Mouse (Mus musculus): ENCODE data around the gene Csnk1g1.

Gene Csnk1g1

DNA sequence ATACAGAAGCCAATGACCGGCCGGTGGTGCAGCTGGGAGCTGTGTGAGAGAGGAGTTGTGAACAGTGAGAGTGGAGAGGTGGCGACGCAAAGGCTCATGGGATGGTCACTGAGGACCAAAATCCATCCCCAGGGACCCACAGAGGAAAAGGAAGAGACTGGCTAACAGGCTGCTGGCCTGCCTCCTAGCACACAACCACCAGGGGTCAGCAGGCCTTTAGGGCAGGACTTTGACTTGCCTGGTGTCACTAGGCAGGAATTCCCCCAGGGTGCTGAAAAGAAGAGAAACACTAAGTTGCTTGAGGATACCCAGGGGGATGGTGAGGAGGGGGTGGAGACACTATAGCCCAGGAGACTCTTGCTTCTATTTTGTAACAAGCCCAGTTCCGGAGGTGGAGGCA, 158.8 kb downstream of the Csnk1g1 start:
- peak in 1 of 2 experiments; percentile 37 for DNase-seq (ENCODE audit: low spot score in 2 of 2)

DNA sequence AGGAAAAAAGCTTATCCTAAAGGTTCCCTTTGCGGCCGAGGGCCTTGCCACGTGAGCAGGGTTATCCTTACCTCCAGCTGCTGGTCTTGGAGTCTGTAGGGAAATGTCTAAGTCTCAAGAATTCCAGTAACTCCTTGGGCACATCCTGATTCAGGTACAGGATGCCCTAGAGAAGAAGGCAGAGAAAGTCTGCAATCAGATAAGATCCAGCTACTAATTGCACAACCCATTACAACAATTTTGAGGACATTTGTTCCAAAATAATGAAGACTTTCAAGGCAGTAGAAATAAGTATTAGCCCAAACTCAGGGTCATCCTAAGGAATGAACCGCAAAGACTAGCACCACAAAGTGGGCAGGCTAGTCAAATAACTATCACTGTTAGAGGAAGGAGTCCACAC, 159.3 kb downstream of the Csnk1g1 start:
- DNase-seq (ENCODE audit: low spot score in 2 of 2): no peak

DNA sequence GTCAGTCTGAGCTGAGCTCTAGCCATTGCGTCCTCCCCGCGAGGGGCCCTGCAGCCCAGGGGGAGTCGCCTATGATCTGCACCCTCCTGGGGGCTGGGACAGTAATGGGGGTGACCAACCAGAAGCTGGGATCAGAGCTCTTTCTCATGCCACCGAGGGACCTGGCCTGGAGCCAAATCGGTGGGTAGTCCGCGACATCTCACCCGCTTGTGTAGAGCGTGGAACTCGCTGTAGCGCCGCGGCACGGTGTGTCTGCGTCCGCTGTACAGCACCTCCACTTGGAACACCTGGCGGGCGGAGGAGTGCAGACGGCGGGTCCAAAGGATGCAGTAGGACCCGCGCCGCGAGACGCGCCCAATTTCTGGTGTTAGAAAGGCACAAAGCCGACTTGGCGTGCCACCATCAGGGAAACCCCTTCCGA, 160.3 kb downstream of the Csnk1g1 start:
- peak in 1 of 2 experiments; percentile 43 for DNase-seq (ENCODE audit: low spot score in 2 of 2)

DNA sequence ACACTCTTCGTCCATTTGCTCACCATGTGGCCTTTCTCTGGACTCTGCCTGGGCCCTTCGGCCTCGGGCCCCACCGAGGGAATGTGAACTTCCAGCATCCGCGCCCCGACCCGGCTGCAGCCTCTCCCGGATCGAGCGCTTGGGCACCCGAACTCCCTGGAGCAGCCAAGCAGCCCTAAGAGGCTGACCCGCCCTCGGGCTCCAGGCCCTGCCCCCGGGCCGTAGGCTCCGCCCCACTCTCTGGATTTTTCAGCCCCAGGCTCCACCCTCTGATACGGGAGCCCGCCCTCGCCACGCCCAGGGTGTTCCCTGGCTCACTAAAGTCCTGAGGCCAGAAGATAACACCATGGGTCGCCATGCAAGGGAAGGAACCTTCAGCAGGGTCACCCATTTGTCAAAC, 160.9 kb downstream of the Csnk1g1 start, which contains the start of gene Snx22:
TSS of gene Snx22 (minus strand) at position 137 of the 400 bp plus-strand sequence.
- peak; percentile 48 to 68 for DNase-seq (ENCODE audit: low spot score in 2 of 2)

DNA sequence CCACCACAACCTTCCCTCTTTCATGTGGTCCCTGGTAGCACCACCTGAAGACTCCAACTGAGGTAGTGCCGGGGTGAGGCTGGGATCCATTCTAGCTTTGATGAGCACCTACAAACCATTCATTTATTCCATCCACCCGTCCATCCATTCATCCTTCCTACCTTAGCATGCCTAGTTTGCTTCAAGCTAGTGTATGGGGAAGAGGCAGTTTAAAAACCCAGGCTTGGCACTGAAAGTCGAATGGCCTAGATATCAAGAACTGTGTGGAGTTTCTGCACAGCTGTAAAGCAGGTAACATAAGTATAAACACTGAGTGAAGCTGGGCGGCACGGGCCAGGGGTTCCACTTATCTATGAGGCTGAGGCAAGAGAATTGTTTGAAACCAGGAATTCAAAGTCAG, 161.4 kb downstream of the Csnk1g1 start:
- DNase-seq (ENCODE audit: low spot score in 2 of 2): no peak

DNA sequence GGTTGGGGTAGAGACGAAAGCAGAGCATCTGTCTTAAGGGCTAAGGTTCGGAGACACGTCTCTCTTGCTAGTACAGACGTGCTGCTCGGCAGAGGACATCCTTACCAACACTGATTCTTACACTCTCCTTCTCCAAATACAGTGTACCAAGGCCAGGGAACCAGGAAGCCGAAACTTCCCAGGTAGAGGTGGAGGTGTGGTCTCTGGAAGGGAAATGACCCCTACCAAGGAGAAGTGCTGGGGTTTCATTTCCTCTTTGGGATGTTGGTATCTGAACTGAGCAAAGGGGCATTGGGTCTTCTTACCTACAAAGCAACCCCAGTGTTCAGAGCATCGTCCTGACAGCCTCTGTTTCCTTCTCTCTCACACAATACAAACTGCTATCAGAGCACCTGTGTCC, 164.0 kb downstream of the Csnk1g1 start:
- no peak for DNase-seq (ENCODE audit: low spot score in 2 of 2)

DNA sequence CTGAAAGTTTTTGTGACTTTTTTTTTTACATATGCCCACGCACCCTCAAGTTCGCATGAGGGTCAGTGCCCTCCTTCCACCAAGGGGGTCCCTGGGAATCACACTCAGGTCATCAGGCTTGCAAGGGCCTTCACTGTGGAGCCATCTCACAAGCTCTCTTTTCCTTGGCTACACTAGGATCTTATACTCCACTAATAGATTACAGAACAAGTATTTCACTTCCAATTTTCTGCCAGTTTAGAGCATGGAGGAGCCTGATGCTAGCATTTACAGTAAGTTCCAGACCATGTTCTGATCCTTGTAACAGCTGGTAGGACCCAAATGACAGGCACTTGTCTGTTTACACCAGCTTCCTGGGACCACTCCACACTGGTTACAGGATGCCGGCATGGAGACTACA, 169.3 kb downstream of the Csnk1g1 start:
- no peak for DNase-seq (ENCODE audit: low spot score in 2 of 2)

DNA sequence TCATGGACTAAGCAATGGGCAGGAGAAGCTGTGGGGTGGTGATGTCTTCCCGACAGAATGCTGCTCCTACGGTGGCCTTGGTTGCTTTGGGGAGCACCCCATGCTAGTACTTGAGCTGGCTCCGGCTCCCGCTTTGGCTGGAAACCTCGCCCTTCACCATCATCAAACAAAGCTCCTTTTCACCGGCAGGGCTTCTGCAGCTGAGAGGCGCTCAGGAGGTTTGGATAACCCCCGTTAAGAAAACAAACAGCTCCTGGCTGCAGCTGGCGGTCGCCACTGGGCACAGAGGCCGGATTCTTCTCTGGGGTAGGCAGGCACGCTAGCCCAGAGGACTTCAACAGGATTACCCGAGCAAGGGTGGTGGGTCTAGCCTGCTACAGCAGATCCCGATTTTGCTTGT, 169.8 kb downstream of the Csnk1g1 start:
- DNase-seq (ENCODE audit: low spot score in 2 of 2): no peak

DNA sequence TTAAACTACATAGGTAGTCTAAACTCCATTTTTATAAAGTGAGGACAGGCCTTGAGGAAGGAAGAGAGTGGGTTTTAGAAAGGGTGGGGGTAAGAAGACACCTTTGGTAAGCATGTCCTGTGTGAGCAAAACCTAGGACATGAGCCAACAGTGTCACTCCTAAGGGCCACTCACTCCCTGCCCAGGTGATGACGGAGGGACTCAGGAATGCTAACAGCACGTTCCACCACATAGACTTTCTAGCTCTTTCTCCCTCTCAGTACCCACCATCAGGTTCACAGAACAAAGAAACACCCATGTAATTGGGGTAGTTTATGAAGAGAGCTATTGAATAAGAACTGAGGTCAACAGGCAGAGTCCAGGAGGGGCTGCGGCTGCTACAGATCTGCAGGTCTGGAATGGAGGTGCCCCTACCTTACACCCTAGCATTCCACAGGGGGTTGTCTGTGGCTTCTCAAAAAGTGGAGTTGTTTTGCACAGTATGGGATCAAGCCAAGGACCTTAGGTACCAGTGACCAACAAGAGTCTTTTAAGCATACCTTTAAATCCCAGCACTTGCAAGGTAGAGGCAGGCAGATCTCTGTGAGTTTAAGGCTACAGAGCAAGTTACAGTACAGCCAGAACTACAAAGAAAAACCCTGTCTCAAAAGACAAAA, 172.2 kb downstream of the Csnk1g1 start:
- DNase-seq (ENCODE audit: low spot score in 2 of 2): no peak

DNA sequence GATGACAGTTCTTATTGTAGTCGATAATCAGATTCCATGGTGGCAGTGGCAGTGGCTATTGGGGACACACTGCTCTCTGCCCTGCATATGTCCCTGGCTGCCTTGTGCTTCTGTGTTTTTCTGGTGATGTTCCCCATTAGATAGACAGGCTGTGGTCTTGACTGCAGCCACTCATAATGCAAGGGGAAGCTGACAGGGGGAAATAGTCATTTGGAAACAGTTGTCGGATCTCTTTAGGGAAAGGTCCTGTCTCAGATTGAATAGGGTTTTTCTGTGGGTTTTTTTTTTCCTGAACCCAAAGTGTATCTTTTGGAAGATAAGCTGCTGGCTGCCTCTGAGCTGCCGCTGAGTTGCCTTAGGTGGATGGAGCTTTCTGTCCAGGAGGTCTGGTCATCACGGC, 173.3 kb downstream of the Csnk1g1 start:
- no peak for DNase-seq (ENCODE audit: low spot score in 2 of 2)

DNA sequence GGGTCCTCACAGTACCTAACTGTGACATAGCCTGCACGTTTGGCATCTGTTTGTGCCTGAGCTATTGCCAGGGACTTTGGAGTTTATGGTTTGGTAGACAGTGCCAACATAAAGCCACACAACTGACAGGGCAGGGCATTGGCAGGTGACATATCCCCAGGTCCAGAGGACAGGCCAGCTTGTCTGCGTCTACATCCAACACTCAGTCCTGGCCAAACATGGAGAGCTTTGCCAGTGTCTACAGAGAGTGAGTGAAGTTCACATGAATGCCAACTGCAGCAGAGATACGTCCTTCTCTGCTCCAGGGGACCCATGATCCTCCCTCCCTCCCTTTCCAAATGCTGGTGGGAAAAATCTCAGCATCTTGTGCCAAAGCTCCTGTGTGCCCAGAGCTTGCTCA, 175.4 kb downstream of the Csnk1g1 start:
- peak in 1 of 2 experiments; percentile 5 for DNase-seq (ENCODE audit: low spot score in 2 of 2)

DNA sequence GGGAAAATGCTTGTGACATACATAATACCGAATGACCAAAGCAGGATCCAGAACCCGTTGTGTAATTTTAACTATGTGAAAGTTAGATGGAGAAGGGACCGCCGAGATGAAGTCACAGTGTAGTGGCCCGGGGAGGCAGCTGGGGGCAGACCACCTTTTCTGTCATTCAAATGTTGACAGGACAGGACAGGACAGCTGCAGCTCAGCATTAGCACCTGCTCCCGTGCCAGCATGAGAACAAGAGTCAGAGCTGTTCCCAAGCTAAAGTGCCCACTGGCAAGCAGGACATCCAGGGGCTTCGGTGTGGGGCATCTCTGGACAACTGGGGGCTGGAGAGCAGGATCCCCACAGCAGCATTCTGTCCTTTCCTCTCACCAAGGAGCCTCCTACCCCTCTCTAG, 178.3 kb downstream of the Csnk1g1 start:
- no peak for DNase-seq (ENCODE audit: low spot score in 2 of 2)

DNA sequence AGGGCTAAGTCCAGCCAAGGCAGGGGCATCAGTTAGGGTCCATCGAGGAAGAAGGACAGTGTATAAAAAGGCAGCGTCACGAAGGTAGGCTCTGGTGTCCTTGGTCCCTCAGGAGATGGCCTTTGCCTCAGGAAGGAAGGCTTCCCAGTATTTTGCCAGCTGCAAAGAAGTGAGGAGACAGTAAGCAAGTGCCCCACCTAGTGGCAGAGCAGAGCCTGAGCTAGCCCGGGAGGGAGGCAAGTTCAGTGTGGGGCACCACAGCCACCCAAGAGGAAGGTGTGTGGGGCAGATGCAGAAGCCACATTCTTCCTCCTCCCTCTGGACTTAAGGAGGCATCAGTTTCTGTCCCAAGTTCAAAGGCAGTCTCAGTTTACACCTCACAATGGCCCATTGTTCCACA, 179.7 kb downstream of the Csnk1g1 start:
- peak in 1 of 2 experiments; percentile 47 for DNase-seq (ENCODE audit: low spot score in 2 of 2)

DNA sequence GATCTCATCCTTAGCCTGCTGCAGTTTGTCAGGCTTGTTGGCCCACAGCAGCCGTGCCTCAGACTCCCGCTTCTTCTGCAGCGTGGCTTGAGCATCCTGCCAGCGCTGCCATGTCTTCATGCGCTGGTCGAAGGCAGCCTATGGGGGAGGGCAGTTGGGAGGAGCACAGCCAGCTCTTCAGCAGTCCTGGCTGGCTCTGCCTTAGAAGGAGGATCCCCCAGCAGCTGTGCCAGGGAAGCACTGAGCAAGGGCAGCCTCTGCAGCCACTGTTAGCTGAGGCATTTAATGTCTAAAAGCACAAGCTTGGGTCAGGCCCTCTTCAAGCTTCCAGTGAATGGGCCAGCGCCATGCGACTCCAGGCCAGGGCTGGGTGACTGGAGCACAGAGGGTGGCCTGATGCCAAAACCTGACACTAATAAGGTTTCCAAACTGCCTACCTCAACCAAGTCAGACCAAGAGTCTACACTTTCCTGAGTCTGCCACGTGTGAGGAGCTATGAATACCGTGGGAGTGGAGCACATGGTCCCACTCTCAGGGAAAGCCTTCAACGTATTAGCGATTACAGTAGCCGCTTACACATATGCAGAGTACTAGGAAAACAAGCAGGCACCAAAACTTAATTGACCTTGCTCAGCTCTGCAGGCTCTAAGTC, 182.0 kb downstream of the Csnk1g1 start:
- DNase-seq (ENCODE audit: low spot score in 2 of 2): no peak

DNA sequence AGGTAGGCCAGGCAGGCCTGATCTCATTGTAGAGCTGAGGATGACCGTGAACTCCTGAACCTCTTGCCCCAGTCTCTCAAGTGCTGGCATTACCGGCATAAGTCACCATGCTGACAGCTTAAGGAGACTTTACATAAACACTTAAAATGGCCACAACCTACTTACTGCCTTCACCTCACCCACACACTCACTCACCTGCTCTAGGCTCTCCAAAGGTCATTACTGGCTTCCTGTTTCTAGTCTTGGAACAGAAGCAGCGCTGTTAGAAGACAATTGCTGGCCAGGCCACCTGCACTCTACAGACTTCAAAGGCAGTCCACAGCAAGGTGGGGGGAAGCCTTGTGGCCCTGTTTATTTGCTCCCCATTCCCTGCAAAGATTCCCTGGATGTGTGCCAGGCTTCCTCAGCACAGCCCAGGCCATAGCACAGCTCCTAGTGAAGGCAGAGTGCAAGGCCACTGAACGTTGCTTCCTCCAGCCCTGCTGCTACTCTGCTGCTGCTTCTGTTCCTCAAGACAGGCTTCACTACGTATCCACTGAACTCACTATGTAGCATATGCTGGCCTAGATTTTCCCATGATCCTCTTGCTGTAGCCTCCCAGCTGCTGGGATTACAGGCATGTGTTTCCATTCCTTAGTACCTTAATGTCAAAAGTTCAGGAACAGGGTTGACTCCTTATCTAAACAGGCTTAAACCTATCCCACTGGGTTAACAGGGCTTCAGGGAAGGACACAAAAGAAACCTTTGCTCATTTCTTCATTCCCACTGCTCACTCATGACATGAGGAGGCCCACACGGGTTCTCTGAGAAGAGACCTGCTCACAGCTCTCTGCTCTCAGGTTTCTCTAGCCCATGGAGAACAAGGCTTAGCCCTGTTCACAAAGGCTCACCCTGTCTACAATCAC, 182.9 kb downstream of the Csnk1g1 start:
- no peak for DNase-seq (ENCODE audit: low spot score in 2 of 2)

DNA sequence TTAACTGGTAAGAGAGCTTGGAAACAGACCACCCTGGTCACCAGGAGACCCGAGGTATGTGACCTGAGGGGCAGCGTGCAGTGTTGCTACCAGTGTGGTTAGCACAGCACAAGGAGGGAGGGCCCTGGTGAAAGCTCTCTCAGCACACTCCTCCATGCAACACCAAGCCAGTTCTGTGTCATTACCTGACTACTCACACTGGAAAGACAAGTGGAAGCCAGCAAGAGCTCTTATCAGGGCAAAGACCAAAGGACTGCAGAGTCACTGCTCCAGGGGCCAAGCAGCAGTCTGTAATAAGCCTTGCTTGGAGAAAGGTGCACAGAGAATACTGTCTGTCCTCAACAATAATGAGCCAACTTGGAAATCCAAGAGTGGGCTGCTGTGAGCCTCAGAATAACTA, 183.9 kb downstream of the Csnk1g1 start:
- DNase-seq (ENCODE audit: low spot score in 2 of 2): no peak
